Mouse (Mus musculus) forebrain, embryonic 11.5 days (tissue): ENCODE data around the gene Abhd12b. TPM values are rescaled to one million over a fixed set of nuclear protein-coding genes. Genes with fewer than 3 reads are reported as not detected.
A peak's percentile ranks its signal among the peaks of the same experiment; 100 is the strongest.

ENCODE experiments used
- ATAC-seq: fragments of 200-750 bp; cut with Nextera tagmentation; replicated peaks from 2 replicates; pipeline ENCODE4 v1.8.0; 2017; ENCODE audit warnings: moderate TSS enrichment; ENCODE audit not compliant: low FRiP score
- DNase-seq: peaks from one replicate; pipeline ENCODE4 v3.0.0-alpha.2; 2017; ENCODE audit warnings: low spot score
- H3K27ac ChIP-seq: fragments of 300-500 bp; sonication (generic); 2 replicates; pipeline ENCODE4 v1.5.1; 2014; ENCODE audit warnings: low read depth, low read length
- H3K27me3 ChIP-seq: fragments of 300-500 bp; sonication (generic); 2 replicates; pipeline ENCODE4 v1.6.1; 2014; ENCODE audit warnings: mild to moderate bottlenecking, low read length, mixed read lengths; ENCODE audit not compliant: control insufficient read depth, insufficient read depth
- H3K36me3 ChIP-seq: fragments of 300-500 bp; sonication (generic); 2 replicates; pipeline ENCODE4 v1.6.1; 2014; ENCODE audit warnings: mild to moderate bottlenecking, low read length, moderate library complexity, mixed read lengths; ENCODE audit not compliant: control insufficient read depth, insufficient read depth
- H3K4me1 ChIP-seq: fragments of 300-500 bp; sonication (generic); replicated peaks from 2 replicates; pipeline ENCODE4 v1.6.1; 2014; ENCODE audit warnings: low read length, mixed read lengths; ENCODE audit not compliant: control insufficient read depth, insufficient read depth
- H3K4me2 ChIP-seq: fragments of 300-500 bp; sonication (generic); 2 replicates; pipeline ENCODE4 v1.6.1; 2014; ENCODE audit warnings: low read depth, mild to moderate bottlenecking, low read length, moderate library complexity, mixed read lengths; ENCODE audit not compliant: severe bottlenecking
- H3K4me3 ChIP-seq: fragments of 300-500 bp; sonication (generic); 2 replicates; pipeline ENCODE4 v1.5.1; 2014; ENCODE audit warnings: low read depth, low read length
- H3K9ac ChIP-seq: fragments of 300-500 bp; sonication (generic); 2 replicates; pipeline ENCODE4 v1.6.1; 2014; ENCODE audit warnings: low read length
- H3K9me3 ChIP-seq: fragments of 300-500 bp; sonication (generic); 2 replicates; pipeline ENCODE4 v1.6.1; 2016; ENCODE audit warnings: low read length, mixed read lengths; ENCODE audit not compliant: control insufficient read depth
- WGBS: fragments of 180-500 bp; shearing (Covaris S2); extraction: QIAGEN DNeasy Blood & Tissue Kit; methylation state at CpG from one replicate; pipeline ENCODE4 v1.1.7; 2014; 5-methylcytosine and 5-hydroxymethylcytosine counted together
- polyA plus RNA-seq: library from polyadenylated mRNA; unstranded; fragments of >200 nt; fragmentation: Nextera tagmentation; extraction: Ambion mirVana; gene quantifications from 2 replicates; pipeline ENCODE4 v1.2.1, GENCODE M21; 2014

Abhd12b gene
- not detected in 2 replicates for polyA plus RNA-seq

GRCm38 (mm10) chr12:70153842-70154241, at the start of gene Abhd12b:
Gene Abhd12b (plus strand): TSS chr12:70154142.
- no peak within 1 kb of the TSS for H3K9ac ChIP-seq
- no peak within 1 kb of the TSS for H3K4me3 ChIP-seq
- H3K27ac ChIP-seq = no peak within 1 kb of the TSS
- no peaks in the 10 kb centered on the region for H3K4me1 ChIP-seq
- ATAC-seq (no peak), DNase-seq (no peak)
- no peaks in the 10 kb centered on the region for H3K27me3 ChIP-seq
- H3K9me3 ChIP-seq = no peaks in the 10 kb centered on the region
- H3K36me3 ChIP-seq = no peaks in the 10 kb centered on the region
- H3K4me2 ChIP-seq = no peak within 1 kb of the TSS
- WGBS = 53% methylated on average over 3 of the region's 3 CpGs

- no peak overlapping the region for H3K4me2 ChIP-seq
- no peaks in the 10 kb centered on the region for H3K9me3 ChIP-seq
- peaks cover 5% of the 10 kb centered on the region; the same call in 1 of the 2 replicates for H3K4me1 ChIP-seq
- H3K4me3 ChIP-seq = no peak overlapping the region
- H3K36me3 ChIP-seq = no peaks in the 10 kb centered on the region
- 58% methylated on average over 4 of the region's 4 CpGs for WGBS
- no peak overlapping the region for H3K27ac ChIP-seq
- DNase-seq (no peak), ATAC-seq (no peak)
- H3K27me3 ChIP-seq = peaks cover 7% of the 10 kb centered on the region; the same call in 1 of the 2 replicates
- no peak overlapping the region for H3K9ac ChIP-seq
Measured at GRCm38 (mm10) chr12:70104199-70104598, 49.7 kb upstream of the Abhd12b start.

- peak; percentile 39; the same call in 1 of the 2 replicates for ATAC-seq
Measured at GRCm38 (mm10) chr12:70104776-70105420, 49.0 kb upstream of the Abhd12b start.

GRCm38 (mm10) chr12:70105885-70106284, 48.1 kb upstream of the Abhd12b start:
- no peak for DNase-seq
- no peak overlapping the region for H3K27ac ChIP-seq
- H3K4me3 ChIP-seq = no peak overlapping the region
- H3K36me3 ChIP-seq = no peaks in the 10 kb centered on the region
- no peak overlapping the region for H3K9ac ChIP-seq
- H3K4me1 ChIP-seq = peaks cover 7% of the 10 kb centered on the region
- peaks cover 10% of the 10 kb centered on the region; the same call in 1 of the 2 replicates for H3K27me3 ChIP-seq
- no peak overlapping the region for H3K4me2 ChIP-seq
- WGBS = 67% methylated on average over 6 of the region's 6 CpGs
- no peak for ATAC-seq
- no peaks in the 10 kb centered on the region for H3K9me3 ChIP-seq

More at GRCm38 (mm10) chr12:70104776-70105420, 49.0 kb upstream of the Abhd12b start:
- no peak for DNase-seq
- no peak overlapping the region for H3K27ac ChIP-seq
- no peak overlapping the region for H3K4me3 ChIP-seq
- no peaks in the 10 kb centered on the region for H3K9me3 ChIP-seq
- H3K36me3 ChIP-seq = no peaks in the 10 kb centered on the region
- H3K9ac ChIP-seq = no peak overlapping the region
- 5% methylated on average over 5 of the region's 5 CpGs for WGBS
- peaks cover 10% of the 10 kb centered on the region; the same call in 1 of the 2 replicates for H3K27me3 ChIP-seq
- no peak overlapping the region for H3K4me2 ChIP-seq
- H3K4me1 ChIP-seq = peaks cover 5% of the 10 kb centered on the region; the same call in 1 of the 2 replicates

GRCm38 (mm10) chr12:70106508-70106907, 47.4 kb upstream of the Abhd12b start:
- Histone ChIP-seq H3K4me3 (no peak overlapping the region), H3K4me2 (no peak overlapping the region), H3K9ac (no peak overlapping the region), H3K27me3 (peaks cover 10% of the 10 kb centered on the region; the same call in 1 of the 2 replicates), H3K9me3 (no peaks in the 10 kb centered on the region), H3K36me3 (no peaks in the 10 kb centered on the region), H3K4me1 (peaks cover 9% of the 10 kb centered on the region), H3K27ac (no peak overlapping the region)
- DNase-seq (no peak), ATAC-seq (no peak)
- 47% methylated on average over 9 of the region's 9 CpGs for WGBS

- peaks cover 15% of the 10 kb centered on the region; the same call in 1 of the 2 replicates for H3K27me3 ChIP-seq
- no peaks in the 10 kb centered on the region for H3K36me3 ChIP-seq
- no peak overlapping the region for H3K4me3 ChIP-seq
- peaks cover 9% of the 10 kb centered on the region for H3K4me1 ChIP-seq
- 2% methylated on average over 2 of the region's 2 CpGs for WGBS
- no peak overlapping the region for H3K4me2 ChIP-seq
- 0 out of 2 replicates have a peak, but pooled peaks have one; percentile 11 for ATAC-seq
- no peak overlapping the region for H3K9ac ChIP-seq
- no peak for DNase-seq
- no peak overlapping the region for H3K27ac ChIP-seq
- H3K9me3 ChIP-seq = no peaks in the 10 kb centered on the region
Measured at GRCm38 (mm10) chr12:70108104-70108503, 45.8 kb upstream of the Abhd12b start.

GRCm38 (mm10) chr12:70109921-70110320, 44.0 kb upstream of the Abhd12b start:
- H3K27ac ChIP-seq = no peak overlapping the region
- no peak for ATAC-seq
- H3K4me2 ChIP-seq = 0 out of 2 replicates have a peak overlapping the region, but pooled peaks have one; percentile 98
- no peaks in the 10 kb centered on the region for H3K9me3 ChIP-seq
- no peak overlapping the region; the same call in 1 of the 2 replicates for H3K4me3 ChIP-seq
- peaks cover 17% of the 10 kb centered on the region; the same call in 1 of the 2 replicates for H3K27me3 ChIP-seq
- H3K4me1 ChIP-seq = peaks cover 9% of the 10 kb centered on the region
- H3K36me3 ChIP-seq = no peaks in the 10 kb centered on the region
- H3K9ac ChIP-seq = no peak overlapping the region
- no peak for DNase-seq
- WGBS = 64% methylated on average over 6 of the region's 6 CpGs

GRCm38 (mm10) chr12:70110375-70111116, 43.4 kb upstream of the Abhd12b start:
- H3K4me3 ChIP-seq = peak overlapping the region; percentile 80
- H3K4me2 ChIP-seq = peak overlapping the region; percentile 98
- H3K36me3 ChIP-seq = no peaks in the 10 kb centered on the region
- H3K9ac ChIP-seq = peak overlapping the region; percentile 87
- H3K27me3 ChIP-seq = peaks cover 17% of the 10 kb centered on the region; the same call in 1 of the 2 replicates
- DNase-seq (no peak), ATAC-seq (no peak)
- no peaks in the 10 kb centered on the region for H3K9me3 ChIP-seq
- 10% methylated on average over 23 of the region's 23 CpGs for WGBS
- peaks cover 9% of the 10 kb centered on the region for H3K4me1 ChIP-seq
- H3K27ac ChIP-seq = no peak overlapping the region
